Mouse (Mus musculus) CH12.LX (cell line): ENCODE data around the gene Atp6v1g3.

Experiments
- CTCF ChIP-seq, 2 experiments: IDR thresholded peaks in 1 of 2; conservative IDR thresholded peaks in 1 of 2; 2 replicates each; pipeline ENCODE4 v1.5.1; 2011 to 2012; ENCODE audit warnings: low read depth in 2 of 2, low read length in 2 of 2, improper control_type of control experiment in 1 of 2, inconsistent platforms in 1 of 2, mild to moderate bottlenecking in 1 of 2, moderate library complexity in 1 of 2
- KAT2A ChIP-seq: IDR thresholded peaks from 2 replicates; pipeline ENCODE4 v1.6.1; 2012; ENCODE audit warnings: low read length, improper control_type of control experiment, inconsistent platforms; ENCODE audit not compliant: insufficient replicate concordance
- MEF2A ChIP-seq: IDR thresholded peaks from 2 replicates; pipeline ENCODE4 v1.6.1; 2014; ENCODE audit warnings: low read depth, mild to moderate bottlenecking, inconsistent platforms, low read length, improper control_type of control experiment, borderline replicate concordance
- NRF1 ChIP-seq: IDR thresholded peaks from 2 replicates; pipeline ENCODE4 v1.6.1; 2014; ENCODE audit warnings: low read depth, mild to moderate bottlenecking, inconsistent platforms, low read length, improper control_type of control experiment, moderate library complexity
- POLR2A ChIP-seq: IDR thresholded peaks from 2 replicates; pipeline ENCODE4 v1.6.1; 2011; ENCODE audit warnings: low read depth, mild to moderate bottlenecking, improper control_type of control experiment, low read length

DNA sequence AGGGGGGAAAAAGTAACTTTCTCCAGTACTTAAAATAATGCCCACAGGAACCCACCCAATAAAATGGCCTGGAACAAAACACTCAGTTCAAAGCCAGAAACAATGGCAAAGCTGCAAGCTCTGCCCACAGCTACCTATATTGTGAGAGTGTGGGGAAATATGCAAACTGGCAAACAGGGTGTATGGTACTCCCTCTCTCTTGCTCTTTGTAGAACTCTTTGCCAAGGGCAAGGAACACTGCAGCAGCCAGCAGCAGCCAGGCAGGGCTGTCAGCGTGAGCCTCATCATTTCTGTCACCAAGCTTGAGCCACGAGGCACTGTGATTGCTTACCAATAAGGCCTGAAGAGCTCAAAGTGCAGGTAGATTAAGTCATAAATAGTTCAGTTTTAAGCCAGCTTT lies 53.0 kb downstream of the Atp6v1g3 start:
- no peak for TF ChIP-seq KAT2A
- TF ChIP-seq MEF2A = no peak
- no peak for TF ChIP-seq CTCF (conservative IDR thresholded peaks at IDR 0.05 in 1 of 2, IDR thresholded peaks at IDR 0.05 in 1 of 2; ENCODE audit: low read depth in 2 of 2, low read length in 2 of 2)
- no peak for TF ChIP-seq POLR2A
- TF ChIP-seq NRF1 = no peak
